Mouse (Mus musculus): ENCODE results near the gene Msi2.

Msi2 gene

GRCm38 (mm10) chr11:88315393-88315792 is 402.9 kb downstream of the Msi2 start:
- no peak for DNase-seq (ENCODE audit: low spot score in 2 of 2)

- no peak for DNase-seq (ENCODE audit: low spot score in 2 of 2)
These were observed 403.8 kb downstream of the Msi2 start for GRCm38 (mm10) chr11:88314471-88314870.

- no peak for DNase-seq (ENCODE audit: low spot score in 2 of 2)
These were observed 404.8 kb downstream of the Msi2 start for GRCm38 (mm10) chr11:88313512-88313911.

- no peak for DNase-seq (ENCODE audit: low spot score in 2 of 2)
These were observed 406.7 kb downstream of the Msi2 start for GRCm38 (mm10) chr11:88311606-88312005.

GRCm38 (mm10) chr11:88310773-88311172 is 407.5 kb downstream of the Msi2 start:
- DNase-seq (ENCODE audit: low spot score in 2 of 2): no peak

GRCm38 (mm10) chr11:88309059-88309700 is 409.1 kb downstream of the Msi2 start:
- no peak for DNase-seq (ENCODE audit: low spot score in 2 of 2)

GRCm38 (mm10) chr11:88307616-88308543 is 410.4 kb downstream of the Msi2 start:
- DNase-seq (ENCODE audit: low spot score in 2 of 2): no peak

GRCm38 (mm10) chr11:88305759-88306158 is 412.6 kb downstream of the Msi2 start:
- DNase-seq (ENCODE audit: low spot score in 2 of 2): no peak

- DNase-seq (ENCODE audit: low spot score in 2 of 2): no peak
These were observed 416.7 kb downstream of the Msi2 start for GRCm38 (mm10) chr11:88301619-88302018.

GRCm38 (mm10) chr11:88299345-88299744 is 419.0 kb downstream of the Msi2 start:
- no peak for DNase-seq (ENCODE audit: low spot score in 2 of 2)

- no peak for DNase-seq (ENCODE audit: low spot score in 2 of 2)
These were observed 420.8 kb downstream of the Msi2 start for GRCm38 (mm10) chr11:88297526-88297925.

GRCm38 (mm10) chr11:88295298-88295697 is 423.0 kb downstream of the Msi2 start:
- DNase-seq (ENCODE audit: low spot score in 2 of 2): no peak

- DNase-seq (ENCODE audit: low spot score in 2 of 2): no peak
These were observed 424.0 kb downstream of the Msi2 start for GRCm38 (mm10) chr11:88294394-88294710.

- DNase-seq (ENCODE audit: low spot score in 2 of 2): no peak
These were observed 424.5 kb downstream of the Msi2 start, which contains the start of gene Ccdc182 for GRCm38 (mm10) chr11:88293631-88294393. Ccdc182 (plus strand) TSS chr11:88294058.

GRCm38 (mm10) chr11:88291688-88292087 is 426.6 kb downstream of the Msi2 start:
- DNase-seq (ENCODE audit: low spot score in 2 of 2): no peak

- DNase-seq (ENCODE audit: low spot score in 2 of 2): no peak
These were observed 427.1 kb downstream of the Msi2 start for GRCm38 (mm10) chr11:88291245-88291644.
